Mouse (Mus musculus) stomach, embryonic 16.5 days (tissue): Measurements from ENCODE around the gene Gpsm1. TPM values are rescaled to one million over a fixed set of nuclear protein-coding genes. Genes with fewer than 3 reads are reported as not detected.
A peak's percentile ranks its signal among the peaks of the same experiment; 100 is the strongest.

Source experiments
- ATAC-seq: fragments of 200-750 bp; cut with Nextera tagmentation; 2 replicates; pipeline ENCODE4 v1.8.0; 2017; ENCODE audit warnings: moderate number of reproducible peaks, moderate TSS enrichment; ENCODE audit not compliant: insufficient read depth, low FRiP score
- H3K27ac ChIP-seq: fragments of 300-500 bp; sonication (generic); 2 replicates; pipeline ENCODE4 v1.5.1; 2014; ENCODE audit warnings: low read length
- H3K27me3 ChIP-seq: fragments of 300-500 bp; sonication (generic); 2 replicates; pipeline ENCODE4 v1.6.1; 2014; ENCODE audit warnings: low read length, control low read depth, mixed read lengths; ENCODE audit not compliant: control insufficient read depth, insufficient read depth
- H3K36me3 ChIP-seq: fragments of 300-500 bp; sonication (generic); 2 replicates; pipeline ENCODE4 v1.6.1; 2014; ENCODE audit warnings: low read length; ENCODE audit not compliant: control insufficient read depth, insufficient read depth
- H3K4me1 ChIP-seq: fragments of 300-500 bp; sonication (generic); 2 replicates; pipeline ENCODE4 v1.6.1; 2014; ENCODE audit warnings: low read length, control low read depth, mixed read lengths; ENCODE audit not compliant: control insufficient read depth, insufficient read depth
- H3K4me2 ChIP-seq: fragments of 300-500 bp; sonication (generic); 2 replicates; pipeline ENCODE4 v1.6.1; 2014; ENCODE audit warnings: low read depth, low read length, mixed read lengths
- H3K4me3 ChIP-seq: fragments of 300-500 bp; sonication (generic); replicated peaks from 2 replicates; pipeline ENCODE4 v1.5.1; 2014; ENCODE audit warnings: mild to moderate bottlenecking, low read length
- H3K9ac ChIP-seq: fragments of 300-500 bp; sonication (generic); 2 replicates; pipeline ENCODE4 v1.6.1; 2014; ENCODE audit warnings: low read length
- H3K9me3 ChIP-seq: fragments of 300-500 bp; sonication (generic); replicated peaks from 2 replicates; pipeline ENCODE4 v1.6.1; 2016; ENCODE audit warnings: low read length, control low read depth; ENCODE audit not compliant: control insufficient read depth
- WGBS: fragments of 180-500 bp; shearing (Covaris S2); extraction: QIAGEN DNeasy Blood & Tissue Kit; methylation state at CpG from one replicate; pipeline ENCODE4 v1.1.7; 2014; 5-methylcytosine and 5-hydroxymethylcytosine counted together
- polyA plus RNA-seq: library from polyadenylated mRNA; unstranded; fragments of >200 nt; fragmentation: Nextera tagmentation; extraction: Ambion mirVana; gene quantifications from 2 replicates; pipeline ENCODE4 v1.2.1, GENCODE M21; 2015

Gene Gpsm1
- polyA plus RNA-seq, 1 experiment from 2014 or later: 28.8 TPM

GRCm38 (mm10) chr2:26305555-26305954 is 9.8 kb upstream of the Gpsm1 start:
- Histone ChIP-seq H3K4me2 (no peak overlapping the region), H3K4me3 (no peak overlapping the region), H3K4me1 (peaks cover 15% of the 10 kb centered on the region), H3K27me3 (no peaks in the 10 kb centered on the region), H3K9me3 (no peaks in the 10 kb centered on the region), H3K27ac (no peak overlapping the region), H3K9ac (no peak overlapping the region), H3K36me3 (no peaks in the 10 kb centered on the region)
- ATAC-seq: no peak
- WGBS: 65% methylated on average over 2 of the region's 2 CpGs

GRCm38 (mm10) chr2:26306702-26307101 is 8.6 kb upstream of the Gpsm1 start:
- no peaks in the 10 kb centered on the region for H3K27me3 ChIP-seq
- H3K4me2 ChIP-seq: no peak overlapping the region
- WGBS: 82% methylated on average over 3 of the region's 3 CpGs
- H3K27ac ChIP-seq: no peak overlapping the region
- no peaks in the 10 kb centered on the region for H3K36me3 ChIP-seq
- no peak overlapping the region for H3K9ac ChIP-seq
- no peak for ATAC-seq
- no peaks in the 10 kb centered on the region for H3K9me3 ChIP-seq
- H3K4me3 ChIP-seq: no peak overlapping the region
- peaks cover 10% of the 10 kb centered on the region for H3K4me1 ChIP-seq

DNA sequence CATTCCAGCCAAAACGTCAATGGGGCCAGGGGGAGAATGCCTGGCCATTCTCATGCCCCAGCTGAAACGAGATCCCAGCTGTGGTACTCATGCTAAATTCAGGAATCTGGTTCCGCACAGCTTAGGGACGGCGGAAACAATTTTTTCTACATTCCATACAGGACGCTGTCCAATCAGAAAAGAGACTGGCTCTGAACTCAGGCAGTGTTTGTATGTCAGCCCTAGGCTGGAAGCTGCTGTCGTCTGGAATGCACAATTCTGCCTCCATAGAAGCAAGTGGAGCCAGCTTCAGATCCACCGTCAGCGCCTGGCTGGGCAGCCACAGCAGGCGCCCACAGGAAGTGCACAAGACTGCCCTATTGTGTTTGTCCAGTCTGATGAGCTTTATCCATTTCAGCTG is 5.6 kb upstream of the Gpsm1 start:
- Histone ChIP-seq H3K36me3 (no peaks in the 10 kb centered on the region), H3K9me3 (no peaks in the 10 kb centered on the region), H3K4me2 (peak overlapping the region; percentile 3; the same call in 1 of the 2 replicates), H3K4me3 (no peak overlapping the region), H3K27ac (peak overlapping the region; percentile 83), H3K27me3 (no peaks in the 10 kb centered on the region), H3K4me1 (peaks cover 18% of the 10 kb centered on the region), H3K9ac (peak overlapping the region; percentile 24; the same call in 1 of the 2 replicates)
- 11% methylated on average over 10 of the region's 10 CpGs for WGBS
- peak; percentile 83 for ATAC-seq

GRCm38 (mm10) chr2:26311936-26312335 is 3.4 kb upstream of the Gpsm1 start:
- Histone ChIP-seq H3K36me3 (no peaks in the 10 kb centered on the region), H3K4me1 (peaks cover 32% of the 10 kb centered on the region), H3K27ac (no peak overlapping the region), H3K27me3 (no peaks in the 10 kb centered on the region), H3K4me3 (no peak overlapping the region), H3K4me2 (no peak overlapping the region), H3K9ac (no peak overlapping the region), H3K9me3 (no peaks in the 10 kb centered on the region)
- ATAC-seq: no peak
- 66% methylated on average over 5 of the region's 5 CpGs for WGBS

DNA sequence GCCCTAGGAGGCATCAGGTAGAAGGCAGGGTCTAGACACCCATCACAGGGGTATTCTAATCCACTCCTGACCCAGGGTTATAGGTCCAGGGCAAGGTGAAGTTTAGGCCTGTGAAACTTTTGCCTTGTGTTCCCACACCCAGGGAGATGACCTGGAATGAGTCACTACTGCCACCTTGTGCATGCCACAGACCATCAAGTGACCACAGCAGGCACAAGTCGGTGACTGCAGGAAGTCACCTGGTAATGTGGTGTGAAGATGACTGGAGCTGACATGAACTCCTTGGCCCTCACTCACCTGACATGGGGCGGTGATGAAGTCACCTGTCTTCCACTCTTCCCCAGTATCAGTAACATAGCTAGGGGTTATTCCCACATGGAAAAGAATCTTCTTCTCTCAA is 2.5 kb upstream of the Gpsm1 start:
- peaks cover 41% of the 10 kb centered on the region for H3K4me1 ChIP-seq
- H3K9ac ChIP-seq: no peak overlapping the region
- no peaks in the 10 kb centered on the region for H3K27me3 ChIP-seq
- WGBS: 56% methylated on average over 2 of the region's 2 CpGs
- H3K9me3 ChIP-seq: no peaks in the 10 kb centered on the region
- no peak overlapping the region for H3K4me2 ChIP-seq
- no peak for ATAC-seq
- H3K27ac ChIP-seq: no peak overlapping the region
- no peak overlapping the region for H3K4me3 ChIP-seq
- H3K36me3 ChIP-seq: no peaks in the 10 kb centered on the region

DNA sequence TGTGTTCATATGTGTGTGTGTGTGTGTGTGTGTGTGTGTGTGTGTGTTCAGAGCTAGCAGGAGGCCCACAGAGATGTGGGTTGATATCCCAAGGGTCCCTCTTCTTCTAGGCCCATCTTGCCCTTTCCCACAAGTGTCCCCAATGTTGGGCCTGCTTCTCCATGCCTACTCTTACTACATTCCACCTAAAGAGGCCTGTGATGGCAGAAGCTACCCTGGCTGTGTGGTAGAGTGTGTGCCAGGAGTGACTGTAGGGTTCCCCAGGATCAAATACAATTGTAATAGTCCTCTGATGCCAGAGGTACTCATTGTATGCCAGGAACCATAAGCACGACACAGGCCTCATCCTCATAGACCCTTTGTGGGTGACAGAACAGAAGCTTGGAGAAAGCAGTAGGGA is 1.9 kb upstream of the Gpsm1 start:
- H3K4me2 ChIP-seq: no peak overlapping the region
- no peak for ATAC-seq
- 86% methylated on average over 1 of the region's 1 CpGs for WGBS
- peaks cover 44% of the 10 kb centered on the region for H3K4me1 ChIP-seq
- no peaks in the 10 kb centered on the region for H3K9me3 ChIP-seq
- H3K27ac ChIP-seq: no peak overlapping the region
- H3K27me3 ChIP-seq: no peaks in the 10 kb centered on the region
- no peak overlapping the region for H3K9ac ChIP-seq
- no peak overlapping the region for H3K4me3 ChIP-seq
- no peaks in the 10 kb centered on the region for H3K36me3 ChIP-seq

GRCm38 (mm10) chr2:26314281-26315071 is 839 bp upstream of the Gpsm1 start:
- Histone ChIP-seq H3K27me3 (no peaks in the 10 kb centered on the region), H3K27ac (peak overlapping the region; percentile 93), H3K9ac (peak overlapping the region; percentile 90), H3K9me3 (no peaks in the 10 kb centered on the region), H3K4me1 (peaks cover 41% of the 10 kb centered on the region), H3K36me3 (no peaks in the 10 kb centered on the region), H3K4me2 (peak overlapping the region; percentile 72), H3K4me3 (peak overlapping the region; percentile 80)
- ATAC-seq: peak; percentile 30; the same call in 1 of the 2 replicates
- WGBS: 27% methylated on average over 13 of the region's 13 CpGs

- Histone ChIP-seq H3K27me3 (no peaks in the 10 kb centered on the region), H3K9ac (peak overlapping the region; percentile 90), H3K36me3 (no peaks in the 10 kb centered on the region), H3K27ac (peak overlapping the region; percentile 93), H3K4me3 (peak overlapping the region; percentile 80), H3K9me3 (no peaks in the 10 kb centered on the region), H3K4me2 (peak overlapping the region; percentile 72), H3K4me1 (peaks cover 34% of the 10 kb centered on the region)
- ATAC-seq: peak; percentile 56
- WGBS: 0% methylated on average over 11 of the region's 11 CpGs
These were observed 603 bp downstream of the Gpsm1 start for GRCm38 (mm10) chr2:26315925-26316311.

- no peak for ATAC-seq
- no peaks in the 10 kb centered on the region for H3K36me3 ChIP-seq
- H3K4me1 ChIP-seq: peaks cover 34% of the 10 kb centered on the region
- H3K9me3 ChIP-seq: no peaks in the 10 kb centered on the region
- peak overlapping the region; percentile 80 for H3K4me3 ChIP-seq
- 48% methylated on average over 9 of the region's 9 CpGs for WGBS
- no peaks in the 10 kb centered on the region for H3K27me3 ChIP-seq
- peak overlapping the region; percentile 90 for H3K9ac ChIP-seq
- H3K27ac ChIP-seq: peak overlapping the region; percentile 93
- peak overlapping the region; percentile 72 for H3K4me2 ChIP-seq
These were observed 1.4 kb downstream of the Gpsm1 start for GRCm38 (mm10) chr2:26316576-26317246.
